35 mouse cellular contexts compared by ENCODE assay signal in the genomic region with DNA sequence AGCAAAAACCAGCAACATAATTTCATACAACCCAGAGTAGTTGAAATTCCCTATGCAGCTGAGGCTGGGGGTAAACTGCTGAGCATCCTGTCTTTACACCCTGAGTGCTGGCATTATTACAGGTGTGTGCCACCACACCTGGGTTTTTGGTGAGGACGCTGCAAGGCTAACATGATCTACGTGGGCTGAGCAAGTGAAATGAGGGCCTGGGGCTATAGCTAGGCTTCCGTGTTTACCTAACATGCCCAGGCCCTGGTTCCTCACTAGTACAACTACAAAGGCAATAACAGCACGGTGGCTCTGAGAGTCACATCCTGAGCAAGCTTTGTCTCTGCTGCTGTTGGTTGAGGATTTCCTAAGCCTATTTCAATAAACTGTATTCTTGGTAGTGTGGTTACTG. TPM values are rescaled to one million over a fixed set of nuclear protein-coding genes. Genes with fewer than 3 reads are reported as not detected.
"Had no signal": no experiment of that assay in that cellular context is flagged by ENCODE, and none has a peak within 500 bp of the region (broad histone marks: within the 10 kb centered on the region; RNA-seq: fewer than 3 reads in every experiment).

No protein-coding gene starts in this region.

- H3K36me3 ChIP-seq: liver, embryonic 12.5 days; liver, embryonic 13.5 days; liver, embryonic 15.5 days; lung, embryonic 15.5 days; midbrain, embryonic 12.5 days; midbrain, embryonic 13.5 days; midbrain, embryonic 15.5 days; neural tube, embryonic 12.5 days had no signal

- H3K27ac ChIP-seq: limb, embryonic 10.5 days; limb, embryonic 12.5 days; limb, embryonic 13.5 days; limb, embryonic 15.5 days; liver, embryonic 12.5 days; liver, embryonic 13.5 days; liver, embryonic 14.5 days; liver, embryonic 15.5 days; lung, embryonic 15.5 days; macrophage; midbrain, embryonic 10.5 days; midbrain, embryonic 12.5 days; midbrain, embryonic 13.5 days; midbrain, embryonic 15.5 days; neural tube, embryonic 12.5 days had no signal

- H3K9ac ChIP-seq: limb, embryonic 12.5 days; limb, embryonic 13.5 days; limb, embryonic 15.5 days; liver, embryonic 12.5 days; liver, embryonic 13.5 days; liver, embryonic 14.5 days; liver, embryonic 15.5 days; liver, postnatal 0 days; lung, embryonic 14.5 days; lung, embryonic 15.5 days; midbrain, embryonic 12.5 days; midbrain, embryonic 13.5 days; midbrain, embryonic 15.5 days; neural tube, embryonic 12.5 days had no signal

- H3K4me2 ChIP-seq: limb, embryonic 12.5 days; limb, embryonic 13.5 days; limb, embryonic 15.5 days; liver, embryonic 11.5 days; liver, embryonic 12.5 days; liver, embryonic 13.5 days; liver, embryonic 15.5 days; lung, embryonic 14.5 days; lung, embryonic 15.5 days; midbrain, embryonic 12.5 days; midbrain, embryonic 13.5 days; midbrain, embryonic 15.5 days; neural tube, embryonic 12.5 days had no signal

- H3K27me3 ChIP-seq: limb, embryonic 12.5 days; limb, embryonic 13.5 days; limb, embryonic 15.5 days; liver, embryonic 12.5 days; liver, embryonic 13.5 days; liver, embryonic 15.5 days; lung, embryonic 15.5 days; midbrain, embryonic 12.5 days; midbrain, embryonic 13.5 days; midbrain, embryonic 15.5 days; neural tube, embryonic 12.5 days had no signal

- ATAC-seq: liver, embryonic 12.5 days; liver, postnatal 0 days; lung, postnatal 0 days; midbrain, embryonic 13.5 days; midbrain, embryonic 15.5 days had no signal

- H3K4me1 ChIP-seq: limb, embryonic 12.5 days; limb, embryonic 13.5 days; limb, embryonic 15.5 days; lung, embryonic 15.5 days; midbrain, embryonic 12.5 days; neural tube, embryonic 12.5 days had no signal

- H3K9me3 ChIP-seq: limb, embryonic 10.5 days; limb, embryonic 13.5 days; limb, embryonic 15.5 days; liver, embryonic 12.5 days; liver, embryonic 13.5 days; liver, embryonic 15.5 days; lung, embryonic 15.5 days; megakaryocyte, embryonic 14.5 days; midbrain, embryonic 10.5 days; midbrain, embryonic 12.5 days; midbrain, embryonic 13.5 days; midbrain, embryonic 15.5 days; neural tube, embryonic 12.5 days had no signal

- H3K4me3 ChIP-seq: limb, embryonic 10.5 days; limb, embryonic 12.5 days; limb, embryonic 13.5 days; limb, embryonic 15.5 days; liver, embryonic 12.5 days; liver, embryonic 13.5 days; liver, embryonic 15.5 days; lung, embryonic 15.5 days; megakaryocyte, embryonic 14.5 days; midbrain, embryonic 10.5 days; midbrain, embryonic 12.5 days; midbrain, embryonic 13.5 days; midbrain, embryonic 15.5 days; myocyte; neural tube, embryonic 12.5 days had no signal

RNA-seq across cellular contexts. Expression of gene Ctf1, which starts 34.9 kb away (rescaled TPM):
- total RNA-seq: monocyte, adult 5-6 weeks had no signal
- polyA plus RNA-seq: macrophage had no signal

RNA-seq across cellular contexts. Expression of gene Ctf2, which starts 54.4 kb away (rescaled TPM):
- total RNA-seq: left cerebral cortex, adult 8-10 months; left cerebral cortex, postnatal 10 days; left cerebral cortex, postnatal 14 days; left cerebral cortex, postnatal 25 days; left cerebral cortex, postnatal 36 days; left cerebral cortex, postnatal 4 days; liver, adult 2 months; megakaryocyte progenitor cell, adult 5-6 weeks; megakaryocyte, adult 5-6 weeks; megakaryocyte-erythroid progenitor cell, adult 5-6 weeks; midbrain, postnatal 0 days had no signal
- polyA plus RNA-seq: liver, adult 2 months; liver, postnatal 0 days; lung, adult 2 months; lung, embryonic 14.5 days; macrophage; midbrain, postnatal 0 days; neural tube, embryonic 11.5 days had no signal
